12 mouse cellular contexts compared by ENCODE assay signal in the genomic region with DNA sequence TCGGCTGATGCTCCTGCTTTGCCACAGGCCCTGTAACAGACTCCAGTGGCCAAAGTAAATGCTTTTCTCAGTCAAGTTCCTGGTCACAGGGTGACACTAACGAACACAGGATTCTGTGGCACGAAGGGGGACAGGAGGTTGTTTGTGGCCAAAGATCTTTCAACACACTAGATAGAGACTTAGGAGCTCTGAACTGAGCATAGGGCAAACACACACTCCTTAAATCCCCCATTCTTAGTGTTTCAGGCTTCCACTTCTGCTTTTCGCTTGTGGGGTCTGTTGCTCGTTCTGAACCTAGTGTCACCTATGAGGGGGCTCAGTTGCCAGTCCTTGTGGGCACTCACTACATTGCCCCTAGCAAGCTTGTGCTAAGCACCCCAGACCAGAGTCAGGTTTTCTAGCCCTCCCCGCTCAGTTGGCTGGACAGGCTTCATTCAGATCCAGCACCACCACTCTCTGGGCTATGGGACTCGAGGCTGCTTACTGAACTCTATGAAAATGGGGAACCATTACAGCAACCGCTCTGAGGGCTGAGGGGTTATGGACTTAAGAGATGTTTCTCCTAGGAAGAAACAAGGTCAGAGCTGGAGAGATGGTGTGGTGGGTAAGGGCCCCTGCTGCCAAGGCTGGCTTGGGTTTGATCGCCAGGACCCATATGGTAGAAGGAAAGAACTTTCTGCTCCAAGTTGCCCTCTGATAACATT. TPM values are rescaled to one million over a fixed set of nuclear protein-coding genes. Genes with fewer than 3 reads are reported as not detected.
A peak's percentile ranks its signal among the peaks of the same experiment; 100 is the strongest.
DNase-seq lines count a peak whose midpoint lies in the region; ATAC-seq and TF ChIP-seq lines count a peak whose summit lies in the region.
"Had no signal": no experiment of that assay in that cellular context is flagged by ENCODE, and none has a peak within 500 bp of the region (broad histone marks: within the 10 kb centered on the region; RNA-seq: fewer than 3 reads in every experiment).

No protein-coding gene starts in this region.

- DNase-seq in heart, postnatal 4 days, result no peak
- DNase-seq in thymus, adult 2 months, result no peak
- DNase-seq in thymus, adult 18-20 months, result no peak
- DNase-seq in liver, embryonic 13.5 days, result no peak
- DNase-seq in right cerebral cortex, postnatal 4 days, result no peak
- DNase-seq in right cerebral cortex, adult 18-20 months, result no peak
- DNase-seq in right cerebral cortex, postnatal 14 days, result no peak
- DNase-seq: cerebellum, adult 9-10 months; kidney, postnatal 25 days; thymus, postnatal 14 days had no signal

- H3K4me2 ChIP-seq in heart, embryonic 13.5 days, result 0 out of 2 replicates have a peak overlapping the region, but pooled peaks have one; percentile 69
- H3K4me2 ChIP-seq in liver, embryonic 13.5 days, result peak overlapping the region; percentile 56
- H3K4me2 ChIP-seq: hindbrain, embryonic 12.5 days had no signal

- no peak for TF ChIP-seq CTCF in thymus, adult 2 months (IDR thresholded peaks at IDR 0.05; ENCODE audit: borderline replicate concordance, control insufficient read depth, extremely low read depth, insufficient read depth, low read length, poor library complexity)

- ATAC-seq in heart, embryonic 13.5 days (ENCODE audit: extremely low read depth, insufficient number of reproducible peaks, low FRiP score, low TSS enrichment), result no peak
- ATAC-seq in liver, embryonic 13.5 days (ENCODE audit: low read depth), result no peak

- TF ChIP-seq POLR2A in thymus, adult 2 months (IDR thresholded peaks at IDR 0.05; ENCODE audit: control insufficient read depth, extremely low read depth, insufficient read depth, low read length, poor library complexity), result no peak

- no peaks in the 10 kb centered on the region for H3K9me3 ChIP-seq in heart, embryonic 13.5 days
- H3K9me3 ChIP-seq in liver, embryonic 13.5 days (replicated peaks), result no peaks in the 10 kb centered on the region
- H3K9me3 ChIP-seq: hindbrain, embryonic 12.5 days had no signal

- peaks cover 66% of the 10 kb centered on the region for H3K4me1 ChIP-seq in heart, embryonic 13.5 days
- H3K4me1 ChIP-seq in thymus, adult 2 months (replicated peaks; ENCODE audit: control insufficient read depth, insufficient read depth, low read length), result peaks cover 60% of the 10 kb centered on the region
- H3K4me1 ChIP-seq in liver, embryonic 13.5 days (replicated peaks), result peaks cover 77% of the 10 kb centered on the region

- no peaks in the 10 kb centered on the region for H3K27me3 ChIP-seq in heart, embryonic 13.5 days (replicated peaks)
- H3K27me3 ChIP-seq in thymus, adult 2 months (ENCODE audit: control insufficient read depth, insufficient read depth, low read length), result no peaks in the 10 kb centered on the region
- H3K27me3 ChIP-seq in liver, embryonic 13.5 days, result no peaks in the 10 kb centered on the region
- H3K27me3 ChIP-seq: hindbrain, embryonic 12.5 days had no signal

- 74% methylated on average over 9 of the region's 9 CpGs for WGBS in heart, embryonic 13.5 days
- 37% methylated on average over 9 of the region's 9 CpGs for WGBS in thymus, adult 2 months
- 54% methylated on average over 9 of the region's 9 CpGs for WGBS in liver, embryonic 13.5 days (ENCODE audit: insufficient replicate concordance)

- peak overlapping the region; percentile 61 for H3K9ac ChIP-seq in heart, embryonic 13.5 days
- H3K9ac ChIP-seq in liver, embryonic 13.5 days, result peak overlapping the region; percentile 54
- H3K9ac ChIP-seq: hindbrain, embryonic 12.5 days had no signal

- H3K36me3 ChIP-seq in heart, embryonic 13.5 days, result no peaks in the 10 kb centered on the region
- H3K36me3 ChIP-seq in thymus, adult 2 months (ENCODE audit: control insufficient read depth, insufficient read depth, low read length), result no peaks in the 10 kb centered on the region
- 0 out of 2 replicates have a peak, but pooled peaks cover 3% of the 10 kb centered on the region for H3K36me3 ChIP-seq in liver, embryonic 13.5 days
- H3K36me3 ChIP-seq: hindbrain, embryonic 12.5 days had no signal

- peak overlapping the region; percentile 91 for H3K27ac ChIP-seq in heart, embryonic 13.5 days (replicated peaks)
- peak overlapping the region; percentile 84 for H3K27ac ChIP-seq in thymus, adult 2 months (ENCODE audit: control insufficient read depth, insufficient read depth, low read length)
- H3K27ac ChIP-seq in liver, embryonic 13.5 days, result peak overlapping the region; percentile 77
- H3K27ac ChIP-seq: hindbrain, embryonic 12.5 days had no signal

- H3K4me3 ChIP-seq in heart, embryonic 13.5 days, result no peak overlapping the region
- no peak overlapping the region for H3K4me3 ChIP-seq in thymus, adult 2 months (ENCODE audit: control insufficient read depth, insufficient read depth, low read length)
- H3K4me3 ChIP-seq in liver, embryonic 13.5 days (replicated peaks), result no peak overlapping the region
- H3K4me3 ChIP-seq: hindbrain, embryonic 12.5 days had no signal

RNA-seq across cellular contexts. Expression of a gene that starts 16.6 kb away (rescaled TPM):
- polyA plus RNA-seq in heart, embryonic 13.5 days (2015; fragmentation: Nextera tagmentation; extraction: Ambion mirVana), result 46.8 and 50.9 TPM in 2 replicates
- total RNA-seq in heart, postnatal 4 days (2021), result 10 to 100 TPM; 55.0 to 55.7 TPM
- polyA plus RNA-seq in thymus, adult 2 months (2012; rRNA removed), result 107 and 117 TPM in 2 replicates
- polyA plus RNA-seq in liver, embryonic 13.5 days (2015; fragmentation: Nextera tagmentation; extraction: Ambion mirVana), result 67.1 and 82.5 TPM in 2 replicates

RNA-seq across cellular contexts. Expression of a gene that starts 39.7 kb away (rescaled TPM):
- polyA plus RNA-seq in heart, embryonic 13.5 days (2015; fragmentation: Nextera tagmentation; extraction: Ambion mirVana), result 69.9 and 81.9 TPM in 2 replicates
- total RNA-seq in heart, postnatal 4 days (2021), result 10 to 100 TPM; 75.6 to 79.3 TPM
- polyA plus RNA-seq in thymus, adult 2 months (2012; rRNA removed), result 31.7 and 44.9 TPM in 2 replicates
- polyA plus RNA-seq in liver, embryonic 13.5 days (2015; fragmentation: Nextera tagmentation; extraction: Ambion mirVana), result 69.9 and 84.5 TPM in 2 replicates
